Mouse (Mus musculus) retina, postnatal 7 days (tissue): ENCODE data around the gene En1.
A peak's percentile ranks its signal among the peaks of the same experiment; 100 is the strongest.

ENCODE experiments used
- DNase-seq: peaks from one replicate; pipeline ENCODE4 v3.0.0-alpha.2; 2012; ENCODE audit warnings: low read depth, low spot score

En1 gene

GRCm38 (mm10) chr1:120602031-120602730, at the start of gene En1:
Gene En1, plus strand, starts transcription at chr1:120602418.
- DNase-seq: no peak

GRCm38 (mm10) chr1:120556926-120557846, 45.0 kb upstream of the En1 start:
- no peak for DNase-seq

GRCm38 (mm10) chr1:120558341-120559285, 43.6 kb upstream of the En1 start:
- no peak for DNase-seq

GRCm38 (mm10) chr1:120559911-120560310, 42.3 kb upstream of the En1 start:
- DNase-seq: no peak

GRCm38 (mm10) chr1:120581306-120581705, 20.9 kb upstream of the En1 start:
- DNase-seq: no peak

- DNase-seq: no peak
Measured at GRCm38 (mm10) chr1:120585481-120585880, 16.7 kb upstream of the En1 start.

- DNase-seq: peak; percentile 66
Measured at GRCm38 (mm10) chr1:120586500-120587110, 15.6 kb upstream of the En1 start.

GRCm38 (mm10) chr1:120587431-120587830, 14.8 kb upstream of the En1 start:
- no peak for DNase-seq

GRCm38 (mm10) chr1:120587960-120588359, 14.3 kb upstream of the En1 start:
- DNase-seq: no peak

GRCm38 (mm10) chr1:120588362-120589027, 13.7 kb upstream of the En1 start:
- DNase-seq: no peak

GRCm38 (mm10) chr1:120593236-120593919, 8.8 kb upstream of the En1 start:
- no peak for DNase-seq

- no peak for DNase-seq
Measured at GRCm38 (mm10) chr1:120594603-120595002, 7.6 kb upstream of the En1 start.

GRCm38 (mm10) chr1:120595471-120596240, 6.6 kb upstream of the En1 start:
- no peak for DNase-seq

GRCm38 (mm10) chr1:120596319-120596718, 5.9 kb upstream of the En1 start:
- no peak for DNase-seq

- no peak for DNase-seq
Measured at GRCm38 (mm10) chr1:120596784-120597183, 5.4 kb upstream of the En1 start.

- no peak for DNase-seq
Measured at GRCm38 (mm10) chr1:120597271-120597670, 4.9 kb upstream of the En1 start.

GRCm38 (mm10) chr1:120598196-120598940, 3.9 kb upstream of the En1 start:
- no peak for DNase-seq

GRCm38 (mm10) chr1:120599321-120600148, 2.7 kb upstream of the En1 start:
- DNase-seq: no peak
